Mouse (Mus musculus) layer of hippocampus, adult 18-20 months (tissue): ENCODE measurements at regions not wholly inside any gene's neighbourhood (a gene's known extent, or its start where the extent isn't known, plus 50 kb on each side); places are given as distances from the start of the nearest gene placed in this dataset.

Experiments
- DNase-seq, 2 experiments: peaks; one replicate each; pipeline ENCODE4 v3.0.0; 2022; ENCODE audit warnings: low spot score in 2 of 2

GRCm38 (mm10) chr2:84173450-84173849, 183.1 kb downstream of the Gm13691 start:
- DNase-seq = no peak

GRCm38 (mm10) chr2:84183624-84184287, 193.4 kb downstream of the Gm13691 start:
- DNase-seq = no peak

DNA sequence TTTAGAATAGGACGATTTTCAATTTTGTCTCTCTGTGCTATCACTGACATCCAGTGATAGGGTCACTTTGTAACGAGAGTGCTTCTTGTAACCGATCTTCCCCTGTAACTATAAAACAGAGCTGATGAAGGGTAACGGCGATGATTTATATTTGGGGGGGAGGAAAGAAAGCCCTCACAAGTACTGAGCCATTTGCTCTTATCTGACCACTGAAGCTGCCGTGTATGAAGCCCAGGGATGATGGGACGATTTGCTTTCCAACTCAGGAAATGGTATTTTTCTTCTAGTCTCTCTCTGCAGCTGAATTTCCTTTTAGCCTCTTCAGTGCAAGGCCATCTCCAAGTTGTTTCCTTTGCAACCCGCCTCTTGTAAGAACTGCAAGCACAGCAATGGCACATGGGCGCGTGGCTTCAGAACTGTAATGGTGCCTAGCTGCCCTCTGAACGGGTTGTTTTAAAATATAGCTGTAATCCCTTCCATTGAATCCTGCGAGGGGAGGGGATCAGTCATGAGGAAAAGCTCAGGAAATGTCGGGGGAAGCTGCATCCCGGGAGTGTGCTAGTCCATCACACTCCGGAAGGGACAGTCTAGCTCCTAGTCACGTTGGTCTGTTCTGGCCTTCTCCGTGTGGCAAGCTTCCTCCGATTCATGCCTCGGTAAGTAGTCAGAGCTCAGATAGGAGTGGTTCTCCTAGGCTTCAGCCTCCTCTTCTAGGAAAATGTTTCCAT, 194.1 kb downstream of the Gm13691 start:
- no peak for DNase-seq

DNA sequence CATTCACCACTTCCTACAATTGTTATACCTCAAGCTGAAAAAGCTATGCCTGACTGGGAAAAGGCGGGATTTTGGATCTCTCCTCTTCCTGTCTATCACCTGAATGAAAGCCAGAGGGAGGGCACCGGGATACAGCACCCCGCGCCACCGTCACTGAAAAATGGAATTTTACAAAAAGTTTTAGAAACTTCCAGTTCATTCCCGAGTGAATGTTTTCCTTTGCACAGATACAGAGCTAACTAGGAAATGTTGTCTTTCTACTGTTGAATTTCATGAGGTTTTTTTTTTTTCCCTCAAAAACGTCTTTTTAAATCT, 194.6 kb downstream of the Gm13691 start:
- DNase-seq = no peak

- no peak for DNase-seq
Measured at GRCm38 (mm10) chr2:84186126-84186701, 195.9 kb downstream of the Gm13691 start.

- no peak for DNase-seq
Measured at GRCm38 (mm10) chr2:84187456-84187855, 197.1 kb downstream of the Gm13691 start.

- DNase-seq = no peak
Measured at GRCm38 (mm10) chr2:84189302-84189701, 198.9 kb downstream of the Gm13691 start.

DNA sequence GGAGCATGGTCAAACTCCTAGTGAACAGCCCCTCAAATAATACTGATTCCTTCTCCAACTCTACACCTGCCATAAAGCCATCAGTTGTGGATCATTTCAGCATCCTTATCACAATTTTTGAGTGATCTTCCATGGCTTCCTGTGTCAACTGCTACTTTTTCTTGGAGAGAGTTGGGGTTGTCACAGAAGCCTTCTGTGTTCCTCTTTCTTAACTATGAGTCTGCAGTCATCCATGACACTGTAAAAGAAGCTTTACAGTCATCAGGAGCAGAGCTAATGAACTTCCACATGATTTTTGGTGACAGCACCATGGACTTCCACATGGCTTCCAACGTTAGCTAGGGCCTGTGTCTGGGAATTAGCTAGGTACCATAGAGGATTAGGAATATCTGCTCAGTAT, 208.1 kb downstream of the Calcrl start:
- no peak for DNase-seq

DNA sequence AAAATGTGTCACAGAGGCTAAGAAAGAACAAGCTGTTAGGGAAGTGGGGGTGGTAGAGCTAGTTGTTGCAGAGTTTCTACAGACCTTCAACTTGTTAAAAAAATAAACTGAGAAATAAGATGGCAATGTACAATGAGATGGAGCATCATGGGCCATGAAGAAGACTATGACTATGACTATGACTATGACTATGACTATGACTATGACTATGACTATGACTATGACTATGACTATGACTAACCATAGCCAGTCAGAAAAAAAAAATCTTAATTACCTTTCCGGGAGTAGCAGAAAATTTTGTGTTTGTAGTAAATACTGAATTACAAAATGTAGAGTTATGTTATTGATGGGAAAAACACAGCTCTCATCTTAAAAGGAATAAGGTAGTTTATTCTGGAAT, 203.2 kb downstream of the Calcrl start:
- DNase-seq = no peak

DNA sequence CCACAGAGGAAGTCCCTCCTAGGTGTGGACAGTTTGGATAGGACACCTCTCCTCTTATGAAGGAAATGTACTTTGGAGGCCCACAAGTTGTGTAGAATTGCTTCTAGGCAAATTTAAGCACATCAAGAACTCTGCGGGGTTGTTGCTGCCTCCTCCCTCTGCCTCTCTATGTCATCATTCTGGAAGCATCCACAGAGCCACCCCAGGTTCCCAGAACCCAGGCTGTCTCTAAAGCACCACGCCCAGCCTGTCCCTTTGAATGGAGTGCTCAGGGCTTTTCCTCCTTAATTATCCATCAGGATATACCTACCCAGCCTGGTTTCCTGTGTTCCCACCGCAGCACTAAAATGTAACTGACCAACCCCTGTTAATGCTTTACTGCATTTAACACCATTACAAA, 195.4 kb downstream of the Calcrl start:
- DNase-seq = no peak

DNA sequence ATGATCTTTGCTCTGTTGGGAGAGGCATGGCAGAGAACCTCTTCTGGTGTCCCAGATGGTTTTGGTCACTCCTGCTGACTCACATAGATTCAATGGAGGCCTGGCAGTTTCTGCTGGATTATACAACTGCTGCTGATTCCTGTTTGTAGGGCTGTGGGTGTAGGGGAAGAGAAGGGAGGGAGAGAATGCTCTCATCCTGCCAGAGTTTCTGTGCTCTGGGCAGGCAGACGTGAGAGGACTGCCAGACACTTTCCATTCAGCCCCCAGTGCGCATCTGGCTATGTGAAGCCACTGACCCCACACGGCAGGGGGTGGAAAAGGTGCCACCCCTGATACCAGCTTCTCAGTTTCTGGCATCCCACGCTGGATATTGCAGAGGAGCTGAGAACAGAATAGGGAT, 189.6 kb downstream of the Calcrl start:
- DNase-seq = no peak

GRCm38 (mm10) chr2:84241244-84241643, 184.0 kb downstream of the Calcrl start:
- no peak for DNase-seq

DNA sequence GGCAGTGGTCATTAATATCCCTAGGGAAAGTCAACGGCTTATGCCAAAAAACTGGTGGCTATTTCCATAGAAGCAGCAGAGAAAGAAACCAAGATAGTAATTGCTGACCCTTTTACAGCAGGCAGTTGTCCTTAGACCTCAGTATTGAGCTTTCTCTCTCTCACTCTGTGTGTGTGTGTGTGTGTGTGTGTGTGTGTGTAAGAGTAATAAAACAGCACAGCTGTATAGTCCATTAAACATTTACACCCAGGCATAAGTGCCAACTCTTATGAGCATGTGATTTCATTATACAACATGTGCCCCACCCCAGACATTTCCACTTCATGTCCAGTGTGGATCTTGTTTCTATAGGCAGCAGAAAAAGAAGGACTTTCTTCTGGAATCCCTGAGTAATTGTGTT, 183.2 kb downstream of the Calcrl start:
- DNase-seq = no peak

DNA sequence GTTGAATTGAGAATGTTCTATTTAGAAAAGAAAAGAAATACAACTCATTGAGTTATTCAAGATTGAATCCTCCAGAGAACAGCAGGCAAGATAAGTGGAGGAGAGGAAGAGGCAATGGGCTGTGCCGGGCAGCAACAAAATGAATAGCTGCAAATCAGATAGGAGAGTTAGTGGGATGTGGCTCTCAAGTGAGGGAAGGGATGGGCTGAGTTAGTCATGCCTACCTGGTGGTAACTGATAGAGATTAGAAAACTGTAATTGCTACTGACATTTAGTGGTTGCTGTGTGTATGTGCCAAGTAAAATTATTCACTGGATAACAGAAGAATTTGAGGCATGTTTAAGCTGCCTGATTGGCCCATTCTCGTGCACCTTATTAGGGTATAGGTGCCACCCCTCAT, 179.3 kb downstream of the Calcrl start:
- DNase-seq = no peak

- DNase-seq = no peak
Measured at GRCm38 (mm10) chr2:84246562-84246961, 178.6 kb downstream of the Calcrl start.

- DNase-seq = no peak
Measured at GRCm38 (mm10) chr2:84248169-84248568, 177.0 kb downstream of the Calcrl start.

- no peak for DNase-seq
Measured at GRCm38 (mm10) chr2:84249871-84250270, 175.3 kb downstream of the Calcrl start.

- DNase-seq = no peak
Measured at GRCm38 (mm10) chr2:84252076-84252475, 173.1 kb downstream of the Calcrl start.

GRCm38 (mm10) chr2:84258339-84259006, 166.7 kb downstream of the Calcrl start:
- no peak for DNase-seq

DNA sequence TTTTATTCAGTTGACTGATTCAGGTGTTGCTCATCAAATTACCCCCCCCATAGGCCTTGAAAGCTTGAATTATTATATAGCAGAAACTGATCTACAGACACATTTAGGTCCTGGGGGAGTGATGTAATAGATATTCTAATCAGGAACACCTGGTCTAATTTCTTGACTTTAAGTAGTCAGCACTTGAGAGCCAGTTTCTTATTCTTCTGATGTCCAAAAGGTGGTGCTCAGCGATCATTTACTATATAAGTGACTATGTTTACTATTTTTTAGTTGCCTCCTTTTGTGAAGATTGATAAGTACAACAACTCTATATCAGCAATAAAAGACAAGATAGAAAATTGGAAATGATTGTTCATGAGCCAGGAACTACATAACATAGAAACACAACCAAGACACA, 166.0 kb downstream of the Calcrl start:
- no peak for DNase-seq

- DNase-seq = no peak
Measured at GRCm38 (mm10) chr2:84260701-84261100, 164.5 kb downstream of the Calcrl start.

- no peak for DNase-seq
Measured at GRCm38 (mm10) chr2:84261481-84261880, 163.7 kb downstream of the Calcrl start.
